Mouse (Mus musculus) activated CD4-positive, CD25-positive, alpha-beta regulatory T cell, adult 9 weeks (primary cell): ENCODE results near the gene Ppfibp2. TPM values are rescaled to one million over a fixed set of nuclear protein-coding genes. Genes with fewer than 3 reads are reported as not detected.

Experiments
- polyA plus RNA-seq: library from polyadenylated mRNA; unstranded; fragments of 100-300 nt; shearing (Covaris generic); gene quantifications from one replicate; pipeline ENCODE4 v1.2.1, GENCODE M21; 2017

Gene Ppfibp2
- 0.57 TPM for polyA plus RNA-seq

DNA sequence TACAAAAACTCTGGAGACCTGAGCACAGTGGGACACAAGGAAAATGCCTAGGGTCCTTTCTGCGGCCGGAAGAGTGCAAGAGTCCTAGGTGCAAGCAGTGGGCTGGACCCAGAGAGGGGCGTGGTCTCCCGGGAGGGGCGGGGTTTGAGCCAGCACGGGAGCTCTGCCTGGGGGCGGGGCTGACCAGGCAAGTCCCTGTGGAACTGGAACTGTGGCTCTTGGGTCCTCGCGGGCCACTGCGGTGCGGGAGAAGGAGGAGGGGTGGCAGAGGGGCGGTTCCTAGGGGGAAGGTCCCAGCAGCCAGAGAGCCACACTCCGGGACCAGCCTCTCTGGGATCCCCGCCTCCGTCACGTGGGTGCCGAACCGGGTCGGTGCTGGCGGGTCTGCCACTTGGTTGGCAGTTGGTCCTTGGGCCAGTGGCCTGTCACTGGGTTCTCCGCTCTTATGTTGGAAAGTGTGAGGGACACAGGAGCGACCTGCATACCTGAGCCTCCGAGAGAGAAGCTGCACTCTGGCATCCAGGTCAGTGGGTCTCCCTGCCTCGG is at the start of gene Ppfibp2:
TSS of gene Ppfibp2 (plus strand) at position 351 of the 546 bp plus-strand sequence.

DNA sequence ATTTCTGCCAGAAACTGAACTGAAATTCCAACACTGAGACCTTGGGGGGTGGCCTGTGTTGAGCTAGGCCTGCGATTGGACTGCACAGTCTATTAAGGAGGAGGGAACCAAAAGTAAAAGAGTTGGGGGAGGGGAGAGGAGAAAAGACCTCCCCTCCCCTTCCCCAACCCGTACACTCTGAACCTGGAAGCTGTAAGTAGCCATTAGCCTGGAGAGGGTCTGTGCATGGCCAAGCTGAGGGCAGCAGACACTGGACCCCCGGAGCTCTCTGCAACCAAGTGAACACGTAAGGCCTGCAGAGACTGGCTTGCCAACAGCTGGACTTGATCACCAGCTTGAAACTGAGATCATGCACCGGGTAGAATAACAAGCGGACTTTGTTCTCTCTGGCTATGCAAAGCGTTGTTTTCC is 27.7 kb upstream of the Ppfibp2 start, which contains the start of gene Olfml1:
TSS of gene Olfml1 (plus strand) at position 186 of the 411 bp plus-strand sequence.

DNA sequence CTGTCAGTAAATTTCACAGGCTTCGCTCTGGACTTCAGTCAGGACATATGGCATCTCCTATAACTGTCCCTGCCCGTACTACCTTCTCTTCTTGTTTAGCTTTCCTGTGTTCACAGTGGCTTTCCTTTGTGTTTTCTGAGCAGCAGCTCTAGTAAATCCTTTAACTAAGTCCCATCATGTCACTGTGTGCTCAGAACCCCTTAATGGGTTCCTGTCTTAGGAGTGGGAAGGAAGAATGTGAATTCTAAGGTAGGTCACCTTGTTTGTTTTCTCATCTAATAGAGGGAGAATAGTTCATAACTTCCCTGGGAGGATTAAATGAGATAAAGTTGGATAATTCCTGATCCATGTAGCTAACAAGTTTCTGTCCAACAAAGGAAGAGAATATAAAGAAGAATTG is 30.1 kb downstream of the Ppfibp2 start, which contains the start of gene 5330417H12Rik:
TSS of gene 5330417H12Rik (minus strand) at position 101 of the 400 bp plus-strand sequence.

DNA sequence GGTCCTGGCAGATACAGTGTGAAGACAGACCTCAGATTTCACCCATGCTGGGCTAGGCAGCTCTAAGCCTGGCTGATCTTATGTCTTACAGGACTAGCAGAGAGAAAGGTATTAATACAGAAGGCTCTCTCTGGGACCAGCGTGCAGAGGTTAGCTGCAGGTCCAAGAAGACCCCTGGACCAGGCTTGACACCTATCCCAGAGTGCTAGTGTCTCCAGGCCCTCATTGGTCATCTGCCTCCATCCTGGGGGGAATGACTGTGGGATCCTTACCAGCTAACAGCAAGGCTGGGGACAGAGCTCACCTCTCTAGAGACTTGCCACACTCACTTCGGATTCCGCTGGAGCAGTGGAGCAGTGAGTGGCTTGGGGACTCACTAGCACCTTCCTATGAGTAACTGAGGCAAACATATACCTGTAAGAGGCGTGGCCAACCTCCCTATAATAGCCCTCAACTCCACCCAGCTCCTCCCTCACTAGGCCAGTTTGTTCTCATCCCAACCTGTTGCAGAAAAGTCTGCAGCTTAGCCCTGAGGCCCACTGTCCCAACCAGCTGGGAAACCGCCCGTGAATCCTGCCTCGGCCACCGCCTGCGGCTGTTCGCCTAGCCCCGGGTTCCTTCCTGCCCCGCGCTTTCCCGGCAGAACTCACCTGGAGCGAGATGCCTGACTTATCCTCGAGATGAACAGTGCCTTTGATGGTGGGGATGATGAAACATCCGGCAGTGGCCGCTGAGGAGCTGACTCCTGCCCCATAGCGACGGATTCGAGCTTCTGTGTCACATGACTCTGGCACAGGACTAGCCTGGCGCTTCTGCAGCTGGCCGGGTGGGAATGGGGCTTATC is 162.5 kb downstream of the Ppfibp2 start, which contains the start of gene Cyb5r2:
TSS of gene Cyb5r2 (minus strand) at position 725 of the 844 bp plus-strand sequence.

Other genes with a start within 250 kb of the Ppfibp2 start
- not detected for gene Syt9, start 224.5 kb upstream of the Ppfibp2 start, polyA plus RNA-seq
- gene Olfml1, start 27.8 kb upstream of the Ppfibp2 start, polyA plus RNA-seq: not detected
- gene 5330417H12Rik, start 30.0 kb downstream of the Ppfibp2 start, polyA plus RNA-seq: not detected
- gene Cyb5r2, start 162.8 kb downstream of the Ppfibp2 start, polyA plus RNA-seq: not detected
- gene Ovch2, start 206.0 kb downstream of the Ppfibp2 start, polyA plus RNA-seq: not detected
- gene Olfr467, start 217.1 kb downstream of the Ppfibp2 start, polyA plus RNA-seq: not detected
- not detected for gene Olfr469, start 230.3 kb downstream of the Ppfibp2 start, polyA plus RNA-seq